8 mouse cellular contexts compared by ENCODE assay signal in genomic region chr11:31368965-31369647, GRCm38 (mm10). TPM values are rescaled to one million over a fixed set of nuclear protein-coding genes. Genes with fewer than 3 reads are reported as not detected.
DNase-seq lines count a peak whose midpoint lies in the region; ATAC-seq and TF ChIP-seq lines count a peak whose summit lies in the region.

No protein-coding gene starts in this region.

- WGBS in forebrain, embryonic 16.5 days, result 0% methylated on average over 50 of the region's 50 CpGs

- no peaks in the 10 kb centered on the region for H3K9me3 ChIP-seq in forebrain, embryonic 16.5 days (ENCODE audit: control insufficient read depth, low read length)

- no peaks in the 10 kb centered on the region for H3K79me2 ChIP-seq in C2C12 (ENCODE audit: control insufficient read depth, insufficient read depth)

- DNase-seq in adrenal gland, adult 2 months, result peak; percentile 78
- peak; percentile 59 to 68 for DNase-seq in heart, postnatal 14 days
- DNase-seq in layer of hippocampus, adult 9-11 months, result peak; percentile 11
- DNase-seq in lung, postnatal 10 days, result peak; percentile 66
- DNase-seq in retina, postnatal 7 days (ENCODE audit: low read depth, low spot score), result peak; percentile 17

- peak overlapping the region; percentile 63 for H3K9ac ChIP-seq in forebrain, embryonic 16.5 days (replicated peaks; ENCODE audit: low read depth, low read length)

- H3K27me3 ChIP-seq in C2C12 (ENCODE audit: control insufficient read depth, insufficient read depth, insufficient read length), result no peaks in the 10 kb centered on the region
- peaks cover 21% of the 10 kb centered on the region for H3K27me3 ChIP-seq in forebrain, embryonic 16.5 days (replicated peaks; ENCODE audit: control insufficient read depth, insufficient read depth, low read length)

- no peaks in the 10 kb centered on the region for H3K36me3 ChIP-seq in C2C12 (ENCODE audit: control insufficient read depth, insufficient read depth)
- H3K36me3 ChIP-seq in forebrain, embryonic 16.5 days (ENCODE audit: control insufficient read depth, insufficient read depth), result no peaks in the 10 kb centered on the region

- peak; percentile 70 for ATAC-seq in forebrain, embryonic 16.5 days
- ATAC-seq in activated CD4-positive, CD25-positive, alpha-beta regulatory T cell, adult 4 months, result no peak

- peak overlapping the region; percentile 95 for H3K4me2 ChIP-seq in forebrain, embryonic 16.5 days (ENCODE audit: low read length)

- H3K4me3 ChIP-seq in C2C12 (ENCODE audit: insufficient read depth, poor library complexity, severe bottlenecking), result peak overlapping the region; percentile 37
- H3K4me3 ChIP-seq in forebrain, embryonic 16.5 days (replicated peaks; ENCODE audit: low read length), result peak overlapping the region; percentile 70

- H3ac ChIP-seq in C2C12 (ENCODE audit: control insufficient read depth, insufficient read length, low read depth), result peak overlapping the region; percentile 84

- peaks cover 20% of the 10 kb centered on the region for H3K4me1 ChIP-seq in forebrain, embryonic 16.5 days (replicated peaks; ENCODE audit: control insufficient read depth, insufficient read depth, low read length)

- H3K79me3 ChIP-seq in C2C12 (ENCODE audit: low read depth), result no peaks in the 10 kb centered on the region

- H3K27ac ChIP-seq in forebrain, embryonic 16.5 days (ENCODE audit: low read length), result no peak overlapping the region

- intact Hi-C loops in heart, postnatal 14 days (cut with DNase I), result loop anchor here (5.0 to 10.0 kb wide), 2 partner anchors 238 to 1574 kb away; no protein-coding TSS in a partner anchor

- TF ChIP-seq CTCF in C2C12 (IDR thresholded peaks at IDR 0.05; ENCODE audit: control insufficient read depth, insufficient read depth, insufficient read length), result no peak

TF ChIP-seq in C2C12, 6 proteins besides CTCF, POLR2A, EP300 and RAD21:
- TF ChIP-seq CEBPB (IDR thresholded peaks at IDR 0.05; ENCODE audit: low read depth), result no peak
- TF ChIP-seq FOSL1 (IDR thresholded peaks at IDR 0.05; ENCODE audit: insufficient read depth, low read length, poor library complexity, severe bottlenecking), result no peak
- no peak for TF ChIP-seq USF1 (IDR thresholded peaks at IDR 0.05; ENCODE audit: low read depth)
- TF ChIP-seq MYOD1 (IDR thresholded peaks at IDR 0.05; ENCODE audit: control insufficient read depth, insufficient read length, low read depth), result no peak
- no peak for TF ChIP-seq MYOG (IDR thresholded peaks at IDR 0.05; ENCODE audit: control insufficient read depth, extremely low read depth, insufficient read length)

RNA-seq across cellular contexts. Expression of gene Stc2, which starts 0.8 kb away (rescaled TPM):
- 15.7 TPM for polyA plus RNA-seq in C2C12 (2012; fragmentation: generic; extraction: Trizol)
- total RNA-seq in adrenal gland, adult 2 months (2021), result 1 to 10 TPM in 1 of 2 experiments, under 1 TPM in 1; 0.63 to 1.2 TPM
- polyA plus RNA-seq in adrenal gland, adult 2 months (2012; rRNA removed), result 0.30 and 0.39 TPM in 2 replicates
- polyA plus RNA-seq in forebrain, embryonic 16.5 days (2015; fragmentation: Nextera tagmentation; extraction: Ambion mirVana), result 1.5 TPM in 2 replicates
- total RNA-seq in heart, postnatal 14 days (2021), result 10 to 100 TPM; 21.9 to 25.3 TPM
- polyA plus RNA-seq in activated CD4-positive, CD25-positive, alpha-beta regulatory T cell, adult 4 months (2017; shearing (Covaris generic)), result under 1 TPM in 1 of 2 experiments, not detected in 1; 0.23 TPM

Comparison
In these comparisons a context has a peak if more than half of its experiments do, and no peak if none do; other contexts are left out.
1. DNase-seq: peak in every context shown above with its lines; median percentile 78 in adrenal gland, adult 2 months; 66 in lung, postnatal 10 days; 64 in heart, postnatal 14 days; 17 in retina, postnatal 7 days; 11 in layer of hippocampus, adult 9-11 months.